Mouse (Mus musculus): Measurements from ENCODE around the gene Fkbp5.
"Not testable (repeated sequence)": the region's sequence is repeated elsewhere in the genome, so short reads cannot be mapped to it uniquely, and the experiment has no call there.

Gene Fkbp5

DNA sequence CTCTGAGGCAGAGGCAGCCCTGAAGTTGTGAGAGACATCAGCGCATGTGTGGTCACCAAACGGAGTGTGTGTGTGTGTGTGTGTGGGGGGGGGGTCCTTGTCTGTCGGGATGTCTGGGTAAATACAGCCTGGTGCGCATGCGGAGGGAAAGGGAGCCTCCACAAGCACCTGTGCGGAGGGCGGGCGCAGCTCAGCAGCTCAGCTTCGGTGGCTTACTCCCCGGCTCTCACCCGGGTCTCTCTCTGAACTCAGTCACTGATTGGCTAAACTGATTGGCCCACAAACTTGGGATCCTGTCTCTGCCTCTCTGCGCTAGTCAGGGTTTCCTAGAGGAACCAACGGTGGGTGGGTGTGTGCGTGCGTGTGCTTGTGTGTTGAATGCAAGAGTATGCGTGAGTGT, 142.8 kb downstream of the Fkbp5 start:
- no peak for DNase-seq (ENCODE audit: low spot score in 2 of 2)

DNA sequence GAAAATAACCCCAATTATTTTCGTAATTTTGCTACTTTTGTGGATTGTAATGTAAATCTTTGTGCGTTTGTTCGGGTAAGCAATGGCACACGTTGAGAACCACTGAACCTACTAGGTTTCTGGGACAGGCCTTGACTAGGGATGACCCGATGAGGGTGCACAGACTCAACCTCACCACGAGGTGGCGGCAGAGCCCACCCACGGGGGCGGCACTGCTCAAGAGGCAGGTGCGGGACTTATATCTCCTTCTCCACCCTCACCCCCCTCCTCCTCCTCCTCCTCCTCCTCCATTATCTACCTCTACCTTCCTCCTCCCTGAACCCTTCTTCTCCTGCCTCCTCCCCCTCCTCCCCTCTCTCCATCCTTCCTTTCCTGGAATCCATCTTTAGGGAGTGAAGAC, 143.5 kb downstream of the Fkbp5 start:
- DNase-seq (ENCODE audit: low spot score in 2 of 2): peak in 1 of 2 experiments; percentile 29

- no peak for DNase-seq (ENCODE audit: low spot score in 2 of 2)
These were observed 145.4 kb downstream of the Fkbp5 start for GRCm38 (mm10) chr17:28371941-28372340.

GRCm38 (mm10) chr17:28371286-28371685, 146.0 kb downstream of the Fkbp5 start:
- DNase-seq (ENCODE audit: low spot score in 2 of 2): no peak

DNA sequence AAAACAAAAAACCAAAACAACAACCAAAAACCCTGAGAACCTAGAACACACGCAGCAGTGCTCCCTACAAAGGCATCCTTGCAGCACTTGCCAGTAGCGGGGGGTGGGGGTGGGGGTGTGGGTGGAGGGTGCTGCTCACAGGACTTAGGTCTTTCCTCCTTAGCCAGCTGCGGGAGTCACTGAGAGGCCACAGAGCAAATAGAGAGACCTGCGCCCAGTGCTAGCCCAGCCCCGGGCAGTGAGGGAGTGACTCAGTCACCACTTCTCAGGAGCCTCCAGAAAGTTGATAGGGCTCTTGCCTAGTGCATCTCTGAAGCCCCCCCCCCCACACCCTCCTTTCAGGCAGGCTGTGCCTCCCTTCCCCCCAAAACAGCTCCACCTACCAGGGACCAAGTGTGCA, 148.3 kb downstream of the Fkbp5 start:
- no peak for DNase-seq (ENCODE audit: low spot score in 2 of 2)

- DNase-seq (ENCODE audit: low spot score in 2 of 2): peak in 1 of 2 experiments; percentile 44
These were observed 148.9 kb downstream of the Fkbp5 start for GRCm38 (mm10) chr17:28368449-28368848.

GRCm38 (mm10) chr17:28365122-28365521, 152.2 kb downstream of the Fkbp5 start, which contains the start of gene Tulp1:
TSS of gene Tulp1 (minus strand) at chr17:28365222.
- no peak for DNase-seq (ENCODE audit: low spot score in 2 of 2)

DNA sequence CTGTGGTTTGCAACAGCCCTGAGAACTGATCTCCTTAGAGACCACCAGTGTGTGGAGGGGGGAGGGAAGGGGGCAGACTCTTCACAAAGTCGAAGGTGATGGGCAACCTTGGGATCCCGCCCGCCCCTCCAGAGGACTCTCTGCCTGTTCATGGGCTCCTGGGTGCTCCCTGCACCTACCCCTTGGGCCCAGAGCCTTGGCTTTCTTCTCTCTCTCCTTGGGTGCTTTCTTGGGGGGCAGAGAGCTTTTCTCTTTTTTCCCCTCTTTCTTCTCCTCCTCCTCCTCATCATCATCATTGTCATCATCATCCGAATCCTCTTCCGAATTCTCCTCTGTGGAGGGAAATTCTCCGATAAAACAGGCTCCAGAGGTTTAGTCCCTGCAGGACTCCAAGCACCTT, 153.8 kb downstream of the Fkbp5 start:
- no peak for DNase-seq (ENCODE audit: low spot score in 2 of 2)

GRCm38 (mm10) chr17:28362653-28363292, 154.6 kb downstream of the Fkbp5 start:
- DNase-seq (ENCODE audit: low spot score in 2 of 2): no peak

DNA sequence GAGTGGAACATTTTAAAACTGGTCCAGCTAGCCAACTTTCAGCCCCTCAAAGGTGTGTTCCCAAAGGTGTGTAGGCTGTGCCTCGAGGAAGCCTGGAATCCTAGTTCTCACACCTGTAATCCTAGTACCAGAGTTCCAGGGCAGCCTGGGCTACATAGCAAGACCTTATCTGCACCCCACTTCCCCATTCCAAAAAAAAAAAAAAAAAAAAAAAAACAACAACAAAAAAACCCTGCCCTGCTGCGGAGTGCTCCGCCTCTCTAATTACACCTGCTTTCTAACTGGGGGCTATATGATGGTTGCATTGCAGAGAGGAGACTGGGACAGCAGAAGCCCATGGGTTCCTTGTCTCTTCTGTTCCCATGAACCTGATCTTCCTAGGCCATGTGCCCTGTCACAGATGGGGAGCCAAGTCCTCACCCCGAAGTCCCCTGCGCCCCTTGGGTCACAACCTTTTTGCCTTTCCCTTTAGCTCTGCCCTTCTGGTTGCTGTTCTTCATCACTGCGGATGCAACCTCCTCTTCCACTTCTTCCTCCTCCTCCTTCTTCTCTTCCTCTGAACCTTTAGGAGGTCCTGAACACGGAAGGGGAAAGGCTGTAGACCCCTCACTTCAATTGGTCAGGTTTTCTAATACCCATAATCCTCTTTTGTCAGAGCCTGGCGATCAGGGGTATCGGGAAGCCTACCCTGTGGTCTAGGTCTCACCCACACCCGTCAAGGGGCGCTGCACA, 155.2 kb downstream of the Fkbp5 start:
- DNase-seq (ENCODE audit: low spot score in 2 of 2): no peak

DNA sequence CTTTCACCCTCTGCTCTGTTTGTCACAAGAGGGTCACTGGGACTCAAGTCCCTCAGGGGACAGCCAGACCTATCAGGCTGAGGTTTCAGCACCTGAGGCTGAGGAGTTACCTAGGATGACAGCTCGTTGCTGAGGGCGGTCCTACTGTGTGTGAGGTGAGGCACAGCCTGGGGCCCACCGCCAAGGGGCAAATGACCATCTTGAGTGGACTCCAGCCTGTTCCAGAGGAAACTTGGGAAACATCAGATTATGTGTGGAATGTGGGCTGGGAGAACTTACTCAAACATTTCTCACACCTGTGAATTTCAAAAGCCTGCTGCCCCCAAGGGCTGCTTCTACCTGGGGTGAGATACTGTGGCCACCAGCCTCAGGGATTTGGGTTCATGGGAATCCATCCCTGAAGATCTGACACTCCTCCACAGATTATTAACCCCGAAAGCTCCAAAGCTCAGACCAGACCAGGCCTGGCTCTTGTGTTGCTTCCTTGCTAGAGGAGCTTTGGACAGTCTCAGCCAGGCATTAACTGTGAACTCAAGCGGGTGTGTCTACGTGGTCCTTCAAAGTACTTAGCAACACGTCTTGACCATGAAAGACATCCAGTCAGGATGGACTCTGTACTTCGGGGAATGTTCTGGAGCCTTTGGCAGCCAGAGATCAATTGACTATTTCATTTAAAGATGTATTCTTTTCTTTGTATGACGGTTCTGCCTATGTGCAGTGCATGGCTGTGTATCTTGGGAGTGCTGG, 156.6 kb downstream of the Fkbp5 start:
- no peak for DNase-seq (ENCODE audit: low spot score in 2 of 2)

- not testable (repeated sequence) for DNase-seq (ENCODE audit: low spot score in 2 of 2)
These were observed 158.6 kb downstream of the Fkbp5 start for GRCm38 (mm10) chr17:28358576-28359261.

DNA sequence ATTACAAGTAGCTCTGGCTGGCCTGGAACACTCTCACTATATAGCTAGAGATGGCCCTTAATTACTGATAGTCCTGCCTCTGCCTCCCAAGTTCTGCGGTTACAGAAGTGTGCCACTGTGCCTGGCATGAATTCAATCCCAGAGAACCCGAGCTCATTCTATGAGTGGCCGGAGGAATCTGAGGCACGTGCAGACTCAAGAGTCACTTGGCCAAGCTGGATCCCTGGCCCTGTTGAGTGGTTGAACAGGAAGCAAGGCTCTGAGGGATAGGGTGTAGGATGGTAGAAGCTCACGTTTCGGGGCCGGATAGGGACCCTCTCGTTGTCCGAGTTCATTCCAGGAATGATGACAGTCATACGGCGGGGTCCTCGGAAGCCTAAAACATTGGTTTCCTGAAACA, 161.5 kb downstream of the Fkbp5 start:
- DNase-seq (ENCODE audit: low spot score in 2 of 2): no peak

GRCm38 (mm10) chr17:28352018-28352417, 165.3 kb downstream of the Fkbp5 start:
- no peak for DNase-seq (ENCODE audit: low spot score in 2 of 2)

DNA sequence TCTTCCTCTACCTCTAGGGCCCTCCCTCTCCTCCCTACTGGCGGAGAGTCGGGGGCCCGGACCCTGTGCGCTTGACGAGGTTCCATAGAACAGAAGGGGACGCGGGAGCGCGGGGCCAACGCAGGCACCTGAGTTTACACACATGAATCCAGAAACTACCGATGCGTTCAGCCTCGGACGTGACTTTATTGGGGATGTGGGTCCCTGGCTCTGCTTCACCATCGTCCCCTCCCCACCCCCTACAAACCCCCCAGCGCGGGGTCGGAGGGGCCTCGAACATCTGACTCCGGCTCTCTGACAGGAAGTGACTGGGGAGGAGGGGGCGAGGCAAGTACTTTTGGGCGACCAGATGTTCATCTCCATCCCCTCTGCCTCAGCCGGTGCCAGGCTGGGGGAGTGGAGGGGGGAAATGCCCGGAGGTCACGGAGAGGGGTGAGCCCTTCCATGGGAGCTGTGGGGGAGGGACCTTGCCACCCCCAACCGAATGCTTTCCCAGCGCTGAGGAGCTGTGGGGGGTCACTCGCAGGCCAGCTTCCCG, 165.9 kb downstream of the Fkbp5 start:
- DNase-seq (ENCODE audit: low spot score in 2 of 2): no peak

- peak in 1 of 2 experiments; percentile 47 for DNase-seq (ENCODE audit: low spot score in 2 of 2)
These were observed 166.6 kb downstream of the Fkbp5 start, which contains the start of gene Tead3 for GRCm38 (mm10) chr17:28350466-28351352. TSS of gene Tead3 (minus strand) at chr17:28350817.

GRCm38 (mm10) chr17:28349901-28350465, 167.3 kb downstream of the Fkbp5 start:
- no peak for DNase-seq (ENCODE audit: low spot score in 2 of 2)

DNA sequence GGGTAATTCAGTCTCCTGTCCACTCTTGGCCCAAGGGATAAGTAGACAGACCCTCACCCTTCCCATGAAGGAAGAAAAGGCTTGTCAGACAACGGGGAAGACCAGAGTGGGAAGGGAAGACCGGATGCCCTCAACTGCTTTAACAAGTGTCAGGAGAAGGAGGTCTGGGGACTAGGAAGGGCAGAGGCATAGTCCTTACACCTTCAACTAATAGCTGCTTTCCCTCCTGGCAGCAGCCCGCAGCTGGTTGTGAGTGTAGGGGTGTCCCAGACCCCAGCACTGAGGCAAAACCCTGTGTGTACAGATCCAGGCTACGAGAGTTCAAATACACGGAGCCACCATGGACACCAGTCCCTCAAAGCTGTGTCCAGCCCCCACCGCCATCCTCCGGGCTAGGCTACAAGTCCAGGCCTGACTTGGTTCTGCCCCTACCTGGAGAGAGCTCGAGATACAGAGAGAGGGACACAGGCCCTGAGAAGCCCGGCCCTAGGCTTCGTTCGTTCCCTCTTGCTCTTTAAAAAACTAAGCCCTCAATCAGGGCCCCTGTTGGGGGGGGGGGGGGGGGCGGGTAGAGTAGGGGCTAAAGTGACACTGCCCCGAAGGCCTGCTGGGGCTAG, 168.0 kb downstream of the Fkbp5 start:
- DNase-seq (ENCODE audit: low spot score in 2 of 2): no peak
